In the genomic region with DNA sequence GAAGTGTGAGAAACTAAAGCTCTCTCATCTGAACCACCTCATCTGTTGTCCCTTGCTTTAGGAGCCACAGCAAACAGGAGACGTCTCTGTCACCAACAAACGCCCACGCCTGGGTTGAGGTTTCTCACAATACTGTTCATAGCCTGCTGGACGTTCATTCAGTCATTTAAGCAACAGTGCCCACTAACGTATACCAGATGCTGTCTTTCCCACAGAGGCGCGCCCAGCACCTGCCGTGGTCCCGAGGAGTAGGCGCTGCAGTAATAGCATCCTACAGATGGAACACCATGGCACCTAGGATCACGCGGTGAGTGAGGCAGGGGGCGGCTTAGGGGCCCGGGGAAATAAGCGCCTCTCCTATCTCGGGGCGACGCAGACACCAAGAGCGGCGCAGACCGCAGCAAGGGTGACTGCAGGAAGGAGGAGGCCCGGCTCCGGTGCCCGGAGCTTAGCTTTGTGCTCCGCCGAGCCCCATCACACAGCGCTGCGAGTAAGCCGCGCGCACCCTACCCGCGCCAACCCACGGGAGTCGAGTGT, we compare ENCODE assay signal across 8 mouse cellular contexts. TPM values are rescaled to one million over a fixed set of nuclear protein-coding genes. Genes with fewer than 3 reads are reported as not detected.
DNase-seq lines count a peak whose midpoint lies in the region; ATAC-seq lines count a peak whose summit lies in the region.

No protein-coding gene starts in this region.

- H3K9ac ChIP-seq in liver, embryonic 15.5 days: peak overlapping the region; percentile 82
- H3K9ac ChIP-seq in neural tube, embryonic 14.5 days (replicated peaks; ENCODE audit: low read depth, low read length): peak overlapping the region; percentile 90

- peaks cover 31% of the 10 kb centered on the region for H3K4me1 ChIP-seq in liver, embryonic 15.5 days (replicated peaks)
- peaks cover 15% of the 10 kb centered on the region for H3K4me1 ChIP-seq in neural tube, embryonic 14.5 days (ENCODE audit: control insufficient read depth, insufficient read depth, low read length)

- H3K4me3 ChIP-seq in liver, embryonic 15.5 days (replicated peaks): peak overlapping the region; percentile 92
- H3K4me3 ChIP-seq in neural tube, embryonic 14.5 days (ENCODE audit: low read depth, low read length): peak overlapping the region; percentile 89

- no peaks in the 10 kb centered on the region for H3K9me3 ChIP-seq in liver, embryonic 15.5 days (replicated peaks)
- no peaks in the 10 kb centered on the region for H3K9me3 ChIP-seq in neural tube, embryonic 14.5 days (ENCODE audit: control insufficient read depth, low read length)

- H3K27ac ChIP-seq in liver, embryonic 15.5 days (replicated peaks): peak overlapping the region; percentile 75
- peak overlapping the region; percentile 80 for H3K27ac ChIP-seq in neural tube, embryonic 14.5 days (ENCODE audit: low read depth, low read length)

- H3K4me2 ChIP-seq in liver, embryonic 15.5 days: peak overlapping the region; percentile 94
- H3K4me2 ChIP-seq in neural tube, embryonic 14.5 days (ENCODE audit: low read depth, low read length): peak overlapping the region; percentile 83

- ATAC-seq in liver, embryonic 15.5 days (ENCODE audit: insufficient read depth): peak; percentile 70; the same call in 1 of the 2 replicates
- peak; percentile 89 for ATAC-seq in neural tube, embryonic 14.5 days (ENCODE audit: low read depth)

- intact Hi-C loops in left cerebral cortex, postnatal 36 days (cut with DNase I): loop anchor here (2.0 kb wide), 1 partner anchor 41 kb away; a partner anchor contains a TSS

- peak; percentile 32 for DNase-seq in left cerebral cortex, adult 11 months (ENCODE audit: low spot score)
- DNase-seq in left cerebral cortex, postnatal 36 days (ENCODE audit: low spot score in 2 of 2): no peak
- peak; percentile 8 for DNase-seq in c-Kit-negative CD71-positive TER-119-positive erythroid progenitor cells, embryonic 14.5 days (ENCODE audit: low read depth, low spot score)
- DNase-seq in frontal cortex, adult 2 months (ENCODE audit: extremely low spot score in 1 of 2, low spot score in 1 of 2): peak; percentile 28 to 56
- DNase-seq in adrenal gland, adult (ENCODE audit: inconsistent age in 2 of 2, low spot score in 1 of 2): no peak
- no peak for DNase-seq in gastrocnemius, postnatal 25 days

- peaks cover 15% of the 10 kb centered on the region for H3K36me3 ChIP-seq in liver, embryonic 15.5 days (replicated peaks)
- H3K36me3 ChIP-seq in neural tube, embryonic 14.5 days (ENCODE audit: control insufficient read depth, insufficient read depth, low read length): peaks cover 15% of the 10 kb centered on the region

- WGBS in liver, embryonic 15.5 days (ENCODE audit: insufficient replicate concordance): under 1% methylated on average over 35 of the region's 35 CpGs
- WGBS in neural tube, embryonic 14.5 days: 1% methylated on average over 31 of the region's 35 CpGs

- no peaks in the 10 kb centered on the region for H3K27me3 ChIP-seq in liver, embryonic 15.5 days
- no peaks in the 10 kb centered on the region for H3K27me3 ChIP-seq in neural tube, embryonic 14.5 days (ENCODE audit: control insufficient read depth, insufficient read depth, low read length)

RNA-seq across cellular contexts. Expression of a gene that starts 0.4 kb away (rescaled TPM):
- total RNA-seq in left cerebral cortex, postnatal 36 days (2021): 10 to 100 TPM; 15.5 to 21.4 TPM
- 19.6 and 20.9 TPM in 2 replicates for polyA plus RNA-seq in frontal cortex, adult 2 months (2012; rRNA removed)
- 2.7 and 2.9 TPM in 2 replicates for polyA plus RNA-seq in liver, embryonic 15.5 days (2015; fragmentation: Nextera tagmentation; extraction: Ambion mirVana)
- 20.3 and 22.2 TPM in 2 replicates for polyA plus RNA-seq in neural tube, embryonic 14.5 days (2014; fragmentation: Nextera tagmentation; extraction: Ambion mirVana)
- total RNA-seq in gastrocnemius, postnatal 25 days (2021): 1 to 10 TPM; 2.4 to 2.6 TPM

RNA-seq across cellular contexts. Expression of a gene that starts 0.4 kb away (rescaled TPM):
- total RNA-seq in left cerebral cortex, postnatal 36 days (2021): 10 to 100 TPM in 1 of 2 experiments, 1 to 10 TPM in 1; 9.6 to 11.4 TPM
- 17.7 and 18.4 TPM in 2 replicates for polyA plus RNA-seq in frontal cortex, adult 2 months (2012; rRNA removed)
- polyA plus RNA-seq in liver, embryonic 15.5 days (2015; fragmentation: Nextera tagmentation; extraction: Ambion mirVana): 37.0 and 47.7 TPM in 2 replicates
- polyA plus RNA-seq in neural tube, embryonic 14.5 days (2014; fragmentation: Nextera tagmentation; extraction: Ambion mirVana): 37.3 and 44.6 TPM in 2 replicates
- 10 to 100 TPM; 15.5 to 17.4 TPM for total RNA-seq in gastrocnemius, postnatal 25 days (2021)

RNA-seq across cellular contexts. Expression of a gene that starts 40.1 kb away (rescaled TPM):
- 10 to 100 TPM; 31.6 to 35.4 TPM for total RNA-seq in left cerebral cortex, postnatal 36 days (2021)
- 45.7 and 47.2 TPM in 2 replicates for polyA plus RNA-seq in frontal cortex, adult 2 months (2012; rRNA removed)
- 34.1 and 39.8 TPM in 2 replicates for polyA plus RNA-seq in liver, embryonic 15.5 days (2015; fragmentation: Nextera tagmentation; extraction: Ambion mirVana)
- 110 and 112 TPM in 2 replicates for polyA plus RNA-seq in neural tube, embryonic 14.5 days (2014; fragmentation: Nextera tagmentation; extraction: Ambion mirVana)
- 1 to 10 TPM; 6.1 to 8.1 TPM for total RNA-seq in gastrocnemius, postnatal 25 days (2021)

RNA-seq across cellular contexts. Expression of a gene that starts 55.9 kb away (rescaled TPM):
- not detected for total RNA-seq in left cerebral cortex, postnatal 36 days (2021)
- polyA plus RNA-seq in frontal cortex, adult 2 months (2012; rRNA removed): 0.24 and 0.32 TPM in 2 replicates
- polyA plus RNA-seq in liver, embryonic 15.5 days (2015; fragmentation: Nextera tagmentation; extraction: Ambion mirVana): not detected in 2 replicates
- polyA plus RNA-seq in neural tube, embryonic 14.5 days (2014; fragmentation: Nextera tagmentation; extraction: Ambion mirVana): not detected in 2 replicates
- under 1 TPM; 0.36 to 0.38 TPM for total RNA-seq in gastrocnemius, postnatal 25 days (2021)

Comparison
In these comparisons a context has a peak if more than half of its experiments do, and no peak if none do; other contexts are left out.
1. DNase-seq: peak in left cerebral cortex, adult 11 months (single experiment), c-Kit-negative CD71-positive TER-119-positive erythroid progenitor cells, embryonic 14.5 days (single experiment) and frontal cortex, adult 2 months (2 of 2); none in left cerebral cortex, postnatal 36 days (0 of 2), adrenal gland, adult (0 of 2) and gastrocnemius, postnatal 25 days (single experiment).